Mouse (Mus musculus) retina, embryonic 14.5 days (tissue): ENCODE measurements at regions not wholly inside any gene's neighbourhood (a gene's known extent, or its start where the extent isn't known, plus 50 kb on each side); places are given as distances from the start of the nearest gene placed in this dataset.
"Not testable (repeated sequence)": the region's sequence is repeated elsewhere in the genome, so short reads cannot be mapped to it uniquely, and the experiment has no call there.

ENCODE experiments used
- DNase-seq: peaks from one replicate; pipeline ENCODE4 v3.0.0-alpha.2; 2015; ENCODE audit warnings: low spot score

DNA sequence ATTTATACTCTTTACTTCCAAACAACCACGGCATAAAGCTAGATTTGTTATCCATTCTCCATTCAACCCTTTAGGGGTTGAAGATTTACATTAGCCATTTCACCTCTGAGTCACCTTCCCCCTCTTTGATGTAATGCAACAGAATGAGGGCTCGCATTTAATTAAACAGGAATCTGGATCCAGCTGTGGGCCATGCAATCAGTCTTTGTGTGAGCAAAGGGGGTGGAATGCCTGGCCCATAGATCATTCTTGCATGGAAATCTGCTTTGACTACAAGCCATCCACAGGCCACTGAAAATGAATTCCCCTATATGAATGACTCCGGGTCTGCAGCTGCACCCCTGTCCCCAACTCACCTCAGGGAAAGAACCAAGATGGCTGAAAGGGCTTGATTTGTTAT is 574.4 kb downstream of the Cypt12 start:
- DNase-seq, result no peak

DNA sequence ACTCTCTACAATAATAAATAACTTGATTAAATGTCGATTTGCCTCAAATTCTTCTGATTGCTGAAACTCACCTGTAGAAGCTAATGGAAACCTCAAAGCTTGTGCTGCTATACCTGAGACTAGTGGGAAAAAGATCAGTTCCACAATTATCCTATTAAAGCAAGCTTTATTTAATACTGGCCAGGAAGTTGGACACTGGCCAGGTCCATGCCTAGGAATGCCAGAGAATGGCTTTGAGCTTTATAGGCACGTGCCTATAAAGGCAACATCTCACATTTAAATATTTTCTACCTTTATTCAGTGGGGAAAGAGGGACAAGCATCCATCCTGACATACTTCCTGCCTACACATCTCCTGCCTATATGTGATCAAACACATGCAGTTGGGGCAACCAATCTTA is 575.8 kb downstream of the Cypt12 start:
- DNase-seq, result no peak

- DNase-seq, result no peak
Measured at GRCm38 (mm10) chr3:18557201-18557600, 609.0 kb downstream of the Cypt12 start.

GRCm38 (mm10) chr3:18560282-18560785 is 612.1 kb downstream of the Cypt12 start:
- DNase-seq, result no peak

- not testable (repeated sequence) for DNase-seq
Measured at GRCm38 (mm10) chr3:18580911-18581626, 632.9 kb downstream of the Cypt12 start.

GRCm38 (mm10) chr3:18620608-18621007 is 672.4 kb downstream of the Cypt12 start:
- DNase-seq, result no peak

GRCm38 (mm10) chr3:18623831-18624304 is 675.7 kb downstream of the Cypt12 start:
- peak; percentile 72 for DNase-seq

- DNase-seq, result peak; percentile 55
Measured at GRCm38 (mm10) chr3:18624381-18625145, 676.4 kb downstream of the Cypt12 start.

DNA sequence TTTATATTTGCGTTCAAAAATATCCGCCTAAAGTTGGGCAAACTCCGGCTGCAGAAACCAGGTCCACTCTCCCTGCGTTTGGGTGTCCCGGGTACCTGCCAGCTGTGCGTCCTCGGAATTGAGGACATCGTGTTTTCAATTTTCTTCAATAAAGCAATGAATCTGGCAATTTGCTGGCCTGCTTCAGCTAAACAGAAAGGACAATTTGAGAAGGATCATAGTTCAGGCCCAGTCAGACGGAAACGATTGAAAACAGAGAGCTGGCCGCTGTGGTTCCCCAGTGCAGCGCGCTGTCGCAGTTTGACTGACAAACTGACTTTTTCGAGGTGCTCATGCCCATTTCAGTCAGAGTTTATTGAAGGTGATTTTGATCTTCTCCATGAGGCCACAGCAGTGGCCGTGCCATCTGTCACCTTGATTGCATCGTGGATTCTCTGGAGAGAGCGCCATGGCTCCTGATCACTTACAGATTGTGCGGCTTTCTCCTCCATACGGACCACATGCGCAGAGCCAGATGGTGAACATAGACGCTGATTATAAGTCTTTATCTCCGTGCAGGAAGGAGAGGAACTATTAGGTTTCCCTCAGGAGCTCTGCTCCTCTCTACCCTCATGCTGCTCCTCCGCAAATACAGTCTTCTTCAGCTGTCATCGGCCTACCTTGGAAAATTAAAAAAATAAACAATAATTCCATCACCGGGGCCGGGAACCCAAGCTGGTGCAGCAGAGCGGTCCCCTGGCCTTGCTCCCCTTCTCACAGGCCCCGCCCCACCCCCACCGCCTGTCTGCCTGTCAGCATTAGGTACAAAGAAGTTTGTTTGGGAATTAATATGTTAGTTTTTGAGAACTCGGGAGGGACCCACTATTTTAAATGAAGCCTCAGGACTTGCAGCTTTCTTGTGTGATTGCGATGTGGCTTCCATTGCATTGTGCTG is 677.5 kb downstream of the Cypt12 start:
- peak; percentile 79 for DNase-seq

GRCm38 (mm10) chr3:18626375-18626774 is 678.2 kb downstream of the Cypt12 start:
- no peak for DNase-seq

DNA sequence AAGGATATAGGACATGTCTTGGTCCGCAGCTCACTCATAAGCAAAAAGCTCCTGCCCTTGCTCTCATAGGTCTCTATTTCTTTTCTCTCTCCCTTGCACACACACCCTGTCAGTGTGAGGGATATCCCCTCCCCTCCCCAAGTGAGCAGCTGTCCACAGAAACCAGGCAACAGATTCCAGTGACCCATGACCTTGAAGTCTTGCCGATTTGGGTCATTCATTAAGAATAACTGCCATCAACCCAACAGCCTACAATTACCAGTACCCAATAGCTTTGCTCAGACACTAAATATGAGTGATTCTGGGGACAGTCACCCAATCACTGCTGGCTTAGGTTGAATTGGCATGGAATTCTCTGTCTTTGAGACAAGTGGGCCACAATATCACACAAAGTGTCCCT is 678.6 kb downstream of the Cypt12 start:
- peak; percentile 83 for DNase-seq

DNA sequence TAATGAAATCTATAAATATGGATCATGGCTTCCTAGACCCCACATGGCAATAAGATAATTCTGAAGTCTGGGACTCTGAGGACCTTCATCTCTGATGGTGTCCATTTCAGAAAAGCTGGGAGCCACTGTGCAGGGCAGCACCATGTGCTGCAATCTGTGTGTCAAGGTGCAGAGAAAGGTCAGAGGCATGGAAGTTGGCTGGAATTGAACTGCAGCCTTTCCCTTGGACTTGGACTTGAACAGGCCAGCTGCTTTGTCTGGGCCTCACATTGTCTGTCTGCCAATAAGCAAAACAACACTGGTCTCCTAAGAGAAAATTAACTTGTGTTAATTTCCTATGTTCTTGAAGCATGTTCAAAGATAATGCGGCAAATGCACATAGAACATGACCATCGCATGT is 681.0 kb downstream of the Cypt12 start:
- DNase-seq, result no peak

DNA sequence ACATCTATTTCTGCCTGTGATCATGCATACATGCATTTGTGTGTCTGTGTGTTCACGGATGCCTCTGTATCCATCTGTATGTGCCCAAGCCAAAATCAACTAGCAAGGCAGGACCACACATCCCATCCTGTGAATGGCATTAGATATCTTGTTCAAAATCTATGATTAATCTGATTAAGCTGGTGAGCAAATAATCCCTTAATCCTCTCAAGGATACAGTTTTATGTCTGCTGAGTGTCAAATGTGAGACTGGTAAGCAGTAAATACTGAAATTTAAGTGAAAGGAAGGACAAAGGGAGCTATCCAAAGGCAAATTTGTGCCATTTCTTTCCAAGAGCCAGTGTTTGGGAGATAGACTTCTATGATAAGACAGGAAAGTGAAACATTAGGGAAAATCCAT is 683.4 kb downstream of the Cypt12 start:
- DNase-seq, result peak; percentile 15

DNA sequence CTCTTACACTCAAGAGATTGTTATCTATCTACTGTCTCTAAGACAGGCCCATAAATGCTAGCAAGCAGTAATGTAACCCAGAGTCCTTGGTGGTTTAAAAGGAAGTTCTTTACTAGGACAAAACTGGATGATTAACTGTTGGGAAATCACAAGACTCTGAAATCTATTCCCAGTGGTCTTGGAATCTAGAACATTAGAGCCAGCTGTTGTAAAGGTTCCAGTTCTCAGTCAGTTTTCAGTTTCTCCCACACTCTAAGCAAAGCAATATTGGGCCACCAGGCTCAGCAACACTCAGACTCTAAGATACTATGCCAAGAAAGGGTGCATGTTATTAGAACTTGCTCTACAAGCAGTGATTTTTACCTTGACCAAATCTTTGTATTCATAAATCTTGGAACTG is 686.6 kb downstream of the Cypt12 start:
- no peak for DNase-seq

DNA sequence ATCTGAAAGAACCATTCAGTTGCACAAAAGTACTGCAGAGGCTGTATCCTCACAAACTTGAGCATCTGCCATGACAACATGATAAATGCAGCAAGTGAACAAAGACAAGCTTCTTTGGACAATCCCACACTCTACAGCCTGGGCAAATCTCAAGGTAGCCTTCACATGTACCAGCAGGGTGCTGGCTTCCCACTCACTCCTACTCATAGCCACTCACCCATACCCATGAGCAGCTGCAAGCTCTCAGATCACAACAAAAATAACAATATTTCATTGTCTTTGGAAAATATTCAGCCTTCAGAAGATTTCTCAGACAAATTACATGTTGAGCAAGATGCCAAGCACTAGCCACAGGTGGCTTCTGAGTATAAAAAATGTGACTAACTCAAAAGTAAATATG is 689.3 kb downstream of the Cypt12 start:
- DNase-seq, result no peak

DNA sequence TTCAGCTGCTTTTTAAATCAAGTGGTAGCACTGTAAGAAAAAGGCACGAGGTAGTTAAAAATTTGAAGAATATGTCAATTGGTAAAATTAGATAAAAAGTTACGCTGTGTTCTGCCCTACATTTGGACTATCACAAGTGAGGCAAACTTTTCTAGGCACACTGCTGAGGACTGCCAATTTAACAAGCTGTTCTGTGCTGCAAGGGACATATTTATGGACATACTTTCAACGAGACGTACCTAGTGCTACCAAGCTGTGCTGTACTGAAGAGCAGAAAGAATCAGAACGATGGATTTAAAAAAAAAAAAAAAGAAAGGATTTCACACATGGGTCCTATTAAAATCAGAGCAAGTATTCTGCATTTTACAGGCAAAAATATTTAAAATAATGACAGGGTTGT is 692.1 kb downstream of the Cypt12 start:
- DNase-seq, result no peak

GRCm38 (mm10) chr3:18641688-18642087 is 693.5 kb downstream of the Cypt12 start:
- no peak for DNase-seq

- DNase-seq, result no peak
Measured at GRCm38 (mm10) chr3:18643408-18644035, 695.3 kb downstream of the Cypt12 start.

DNA sequence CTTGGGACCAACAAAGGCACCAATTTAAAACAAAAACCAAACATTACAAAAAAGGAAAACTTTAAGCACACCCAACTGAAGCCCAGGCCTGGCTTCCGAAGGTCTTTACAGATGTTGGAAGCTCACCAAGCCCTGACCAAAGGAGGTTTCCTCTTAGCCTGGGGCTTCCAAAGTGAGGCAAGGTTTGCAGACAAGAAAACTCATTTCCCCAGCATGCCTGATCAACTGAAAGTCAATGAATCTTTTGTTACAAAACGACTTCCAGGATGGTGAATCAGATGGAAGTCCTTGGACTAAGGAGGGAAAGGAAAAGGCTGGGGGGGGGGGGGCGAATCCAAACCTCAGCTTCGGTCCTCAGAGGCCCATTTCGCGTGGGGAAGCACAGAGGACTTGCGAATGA is 697.3 kb downstream of the Cypt12 start:
- no peak for DNase-seq

DNA sequence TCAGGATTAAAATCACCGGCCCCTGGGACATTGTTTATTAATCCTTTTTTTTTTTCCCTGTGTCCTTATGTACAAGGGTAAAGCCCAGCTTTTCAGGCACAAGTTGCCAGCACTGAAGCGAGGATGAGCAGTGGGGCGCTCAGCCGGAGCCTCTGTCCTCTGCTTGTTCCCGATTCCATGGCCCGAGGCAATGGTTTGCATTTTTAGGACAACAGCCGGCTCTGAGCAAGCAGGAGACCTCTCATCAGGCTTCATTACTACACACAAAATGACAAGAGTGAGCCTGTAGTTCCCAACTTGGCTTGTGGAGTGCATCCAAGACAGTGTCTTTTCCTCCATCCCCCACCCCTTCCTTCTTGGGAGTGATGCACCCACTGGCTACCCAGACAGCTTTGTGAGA is 697.7 kb downstream of the Cypt12 start:
- peak; percentile 6 for DNase-seq

DNA sequence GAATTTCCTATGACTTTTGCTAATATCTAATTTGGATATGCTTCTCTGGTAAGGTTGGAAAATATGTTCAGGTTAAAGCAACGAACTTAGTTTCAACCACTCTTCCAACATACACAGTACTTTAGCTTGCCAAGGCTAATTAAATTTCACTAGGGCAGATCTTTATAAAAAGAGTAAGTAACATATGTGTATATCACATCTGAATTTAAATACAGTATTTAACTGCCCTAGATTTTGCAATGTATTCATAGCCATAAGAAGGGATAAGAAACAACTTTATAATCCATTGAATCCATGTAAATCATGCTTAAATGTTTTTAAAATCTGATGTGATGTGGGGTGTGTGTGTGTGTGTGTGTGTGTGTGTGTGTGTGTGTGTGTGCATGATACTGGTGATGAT is 705.3 kb downstream of the Cypt12 start:
- DNase-seq, result no peak

GRCm38 (mm10) chr3:18665738-18666137 is 717.5 kb downstream of the Cypt12 start:
- peak; percentile 13 for DNase-seq
